ENCODE assay signal across 9 mouse cellular contexts in genomic region chr15:86079876-86080275, GRCm38 (mm10). TPM values are rescaled to one million over a fixed set of nuclear protein-coding genes. Genes with fewer than 3 reads are reported as not detected.
DNase-seq lines count a peak whose midpoint lies in the region; ATAC-seq and TF ChIP-seq lines count a peak whose summit lies in the region.
"Had no signal": no experiment of that assay in that cellular context is flagged by ENCODE, and none has a peak within 500 bp of the region (broad histone marks: within the 10 kb centered on the region; RNA-seq: fewer than 3 reads in every experiment).

No protein-coding gene starts in this region.

- peaks cover 8% of the 10 kb centered on the region; the same call in 1 of the 2 replicates for H3K4me1 ChIP-seq in limb, embryonic 11.5 days (ENCODE audit: control insufficient read depth, insufficient read depth, low read length)
- H3K4me1 ChIP-seq in limb, embryonic 10.5 days = peaks cover 62% of the 10 kb centered on the region
- peaks cover 40% of the 10 kb centered on the region for H3K4me1 ChIP-seq in midbrain, embryonic 15.5 days

- H3K36me3 ChIP-seq in limb, embryonic 11.5 days (ENCODE audit: control insufficient read depth, insufficient read depth, low read length) = no peaks in the 10 kb centered on the region
- no peaks in the 10 kb centered on the region for H3K36me3 ChIP-seq in limb, embryonic 10.5 days
- no peaks in the 10 kb centered on the region for H3K36me3 ChIP-seq in myocyte (ENCODE audit: control insufficient read depth, insufficient read depth)
- no peaks in the 10 kb centered on the region for H3K36me3 ChIP-seq in midbrain, embryonic 15.5 days (replicated peaks)
- H3K36me3 ChIP-seq: intestine, embryonic 15.5 days had no signal

- ATAC-seq in limb, embryonic 11.5 days (ENCODE audit: insufficient number of reproducible peaks, low FRiP score, low TSS enrichment, low read depth) = no peak
- no peak for ATAC-seq in midbrain, embryonic 15.5 days (replicated peaks)
- ATAC-seq: intestine, embryonic 15.5 days had no signal

- H3K27ac ChIP-seq in limb, embryonic 11.5 days (replicated peaks; ENCODE audit: low read depth, low read length) = 0 out of 2 replicates have a peak overlapping the region, but pooled peaks have one; percentile 18
- no peak overlapping the region for H3K27ac ChIP-seq in limb, embryonic 10.5 days
- H3K27ac ChIP-seq in midbrain, embryonic 15.5 days = no peak overlapping the region
- H3K27ac ChIP-seq: intestine, embryonic 15.5 days had no signal

- H3K27me3 ChIP-seq in limb, embryonic 11.5 days (ENCODE audit: control insufficient read depth, insufficient read depth, low read length) = no peaks in the 10 kb centered on the region
- H3K27me3 ChIP-seq in limb, embryonic 10.5 days (ENCODE audit: low read depth, poor library complexity, severe bottlenecking) = no peaks in the 10 kb centered on the region
- H3K27me3 ChIP-seq in myocyte (ENCODE audit: control insufficient read depth, insufficient read depth, insufficient read length) = no peaks in the 10 kb centered on the region
- H3K27me3 ChIP-seq in midbrain, embryonic 15.5 days (replicated peaks) = no peaks in the 10 kb centered on the region
- H3K27me3 ChIP-seq: intestine, embryonic 15.5 days had no signal

- no peak overlapping the region for H3K9ac ChIP-seq in limb, embryonic 11.5 days (ENCODE audit: low read length)
- no peak overlapping the region for H3K9ac ChIP-seq in midbrain, embryonic 15.5 days
- H3K9ac ChIP-seq: intestine, embryonic 15.5 days had no signal

- no peak overlapping the region for H3K4me2 ChIP-seq in limb, embryonic 11.5 days (ENCODE audit: low read depth, severe bottlenecking)
- peak overlapping the region; percentile 44 for H3K4me2 ChIP-seq in myocyte (ENCODE audit: low read depth)
- H3K4me2 ChIP-seq in midbrain, embryonic 15.5 days = no peak overlapping the region
- H3K4me2 ChIP-seq: intestine, embryonic 15.5 days had no signal

- H3K9me3 ChIP-seq in limb, embryonic 11.5 days (ENCODE audit: control insufficient read depth, low read length) = no peaks in the 10 kb centered on the region
- no peaks in the 10 kb centered on the region for H3K9me3 ChIP-seq in limb, embryonic 10.5 days (replicated peaks)
- no peaks in the 10 kb centered on the region for H3K9me3 ChIP-seq in midbrain, embryonic 15.5 days
- H3K9me3 ChIP-seq: intestine, embryonic 15.5 days had no signal

- no peak overlapping the region for H3K4me3 ChIP-seq in limb, embryonic 11.5 days (ENCODE audit: low read depth, low read length)
- no peak overlapping the region for H3K4me3 ChIP-seq in limb, embryonic 10.5 days
- H3K4me3 ChIP-seq in myocyte = no peak overlapping the region
- H3K4me3 ChIP-seq in midbrain, embryonic 15.5 days = no peak overlapping the region
- H3K4me3 ChIP-seq: intestine, embryonic 15.5 days had no signal

- no peak for TF ChIP-seq POLR2A in myocyte (IDR thresholded peaks at IDR 0.05; ENCODE audit: insufficient read length, low read depth)

- WGBS in limb, embryonic 11.5 days = 48% methylated on average over 4 of the region's 4 CpGs
- 58% methylated on average over 4 of the region's 4 CpGs for WGBS in limb, embryonic 10.5 days
- WGBS in midbrain, embryonic 15.5 days = 81% methylated on average over 4 of the region's 4 CpGs

- peaks cover 46% of the 10 kb centered on the region for H3K79me2 ChIP-seq in myocyte (ENCODE audit: control insufficient read depth, insufficient read depth)

- no peak for DNase-seq in limb, embryonic 11.5 days (ENCODE audit: low spot score)
- no peak for DNase-seq in limb, embryonic 10.5 days (ENCODE audit: low spot score)
- DNase-seq in heart, adult 8-10 months (ENCODE audit: low spot score) = peak; percentile 68
- peak; percentile 35 for DNase-seq in heart, postnatal 4 days
- no peak for DNase-seq in layer of hippocampus, adult 11-12 months (ENCODE audit: low spot score)
- DNase-seq: left cerebral cortex, postnatal 4 days had no signal

- no peak overlapping the region for H3ac ChIP-seq in myocyte (ENCODE audit: control insufficient read depth, insufficient read length)

TF ChIP-seq in myocyte, 11 proteins besides CTCF, POLR2A, EP300 and RAD21:
- no peak for TF ChIP-seq USF1 (IDR thresholded peaks at IDR 0.05; ENCODE audit: low read depth)
- TF ChIP-seq CEBPB (IDR thresholded peaks at IDR 0.05; ENCODE audit: insufficient read depth, poor library complexity, severe bottlenecking) = no peak
- TF ChIP-seq SRF (IDR thresholded peaks at IDR 0.05; ENCODE audit: control insufficient read depth, insufficient read length, low read depth) = no peak

RNA-seq across cellular contexts. Expression of gene Gramd4, which starts 22.4 kb away (rescaled TPM):
- 8.4 and 9.0 TPM in 2 replicates for polyA plus RNA-seq in limb, embryonic 11.5 days (2014; fragmentation: Nextera tagmentation; extraction: Ambion mirVana)
- 13.0 and 14.1 TPM in 2 replicates for polyA plus RNA-seq in limb, embryonic 10.5 days (2016; fragmentation: Nextera tagmentation; extraction: Ambion mirVana)
- 10 to 100 TPM; 26.1 to 31.8 (median 27.3) TPM for total RNA-seq in heart, adult 8-10 months (2022)
- total RNA-seq in heart, postnatal 4 days (2021) = 10 to 100 TPM; 30.1 to 33.6 TPM
- polyA plus RNA-seq in myocyte (2012; fragmentation: generic; extraction: Trizol) = 15.0 TPM
- 41.0 and 41.7 TPM in 2 replicates for polyA plus RNA-seq in midbrain, embryonic 15.5 days (2015; fragmentation: Nextera tagmentation; extraction: Ambion mirVana)

RNA-seq across cellular contexts. Expression of gene Celsr1, which starts 46.3 kb away (rescaled TPM):
- polyA plus RNA-seq in limb, embryonic 11.5 days (2014; fragmentation: Nextera tagmentation; extraction: Ambion mirVana) = 1.6 and 1.9 TPM in 2 replicates
- 0.67 and 0.86 TPM in 2 replicates for polyA plus RNA-seq in limb, embryonic 10.5 days (2016; fragmentation: Nextera tagmentation; extraction: Ambion mirVana)
- total RNA-seq in heart, adult 8-10 months (2022) = 1 to 10 TPM; 3.2 to 7.3 (median 4.5) TPM
- total RNA-seq in heart, postnatal 4 days (2021) = 10 to 100 TPM; 20.0 to 21.3 TPM
- 0.06 TPM for polyA plus RNA-seq in myocyte (2012; fragmentation: generic; extraction: Trizol)
- 1.6 and 2.2 TPM in 2 replicates for polyA plus RNA-seq in midbrain, embryonic 15.5 days (2015; fragmentation: Nextera tagmentation; extraction: Ambion mirVana)

Comparison
In these comparisons a context has a peak if more than half of its experiments do, and no peak if none do; other contexts are left out.
1. DNase-seq: peak in heart, adult 8-10 months (single experiment) and heart, postnatal 4 days (single experiment); none in limb, embryonic 11.5 days (single experiment), limb, embryonic 10.5 days (single experiment) and layer of hippocampus, adult 11-12 months (single experiment).